Mouse (Mus musculus): Measurements from ENCODE around the gene Smco4.

Gene Smco4

DNA sequence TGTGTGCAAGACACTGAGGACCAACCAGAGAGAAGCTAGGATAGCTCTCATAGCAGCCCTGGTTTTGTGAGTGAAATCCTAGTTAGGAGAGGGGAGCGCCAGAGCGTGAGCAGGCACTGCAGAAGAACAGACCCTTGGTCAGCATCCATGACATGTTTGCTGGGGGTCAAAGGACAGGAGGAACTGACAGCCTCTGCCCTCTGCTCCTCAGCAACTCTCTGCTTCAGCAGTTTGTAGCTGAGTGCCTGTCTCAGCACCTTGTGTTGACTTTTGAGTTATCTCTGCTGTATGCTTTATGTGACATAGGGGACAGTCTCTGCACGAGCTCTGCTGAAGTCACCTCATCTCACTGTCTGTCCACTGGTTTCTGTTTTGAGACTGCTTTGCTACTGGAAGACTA, 13.6 kb downstream of the Smco4 start:
- intact Hi-C loops (cut with DNase I): no loop called here

GRCm38 (mm10) chr9:15507431-15507875, 14.2 kb downstream of the Smco4 start:
- intact Hi-C loops (cut with DNase I): no loop called here

DNA sequence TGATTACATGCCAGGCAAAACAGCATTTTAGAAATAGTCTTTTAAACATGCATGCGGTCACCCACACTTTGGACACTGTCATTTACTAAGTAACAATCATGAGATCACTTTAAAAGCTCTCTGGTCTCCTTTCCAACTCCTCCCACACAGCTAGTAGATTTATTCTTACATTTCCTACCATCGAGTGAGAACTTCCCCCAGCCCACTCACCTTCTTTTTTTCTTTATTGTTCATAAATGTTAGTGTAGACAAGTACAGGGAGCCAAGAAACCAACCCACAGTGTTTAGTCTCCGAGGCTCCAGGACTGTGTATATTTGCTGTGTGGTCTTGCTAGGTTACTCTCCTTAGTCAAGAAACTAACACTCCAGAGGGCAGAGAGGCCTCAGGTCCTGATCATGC, 16.1 kb downstream of the Smco4 start:
- intact Hi-C loops (cut with DNase I): no loop called here

DNA sequence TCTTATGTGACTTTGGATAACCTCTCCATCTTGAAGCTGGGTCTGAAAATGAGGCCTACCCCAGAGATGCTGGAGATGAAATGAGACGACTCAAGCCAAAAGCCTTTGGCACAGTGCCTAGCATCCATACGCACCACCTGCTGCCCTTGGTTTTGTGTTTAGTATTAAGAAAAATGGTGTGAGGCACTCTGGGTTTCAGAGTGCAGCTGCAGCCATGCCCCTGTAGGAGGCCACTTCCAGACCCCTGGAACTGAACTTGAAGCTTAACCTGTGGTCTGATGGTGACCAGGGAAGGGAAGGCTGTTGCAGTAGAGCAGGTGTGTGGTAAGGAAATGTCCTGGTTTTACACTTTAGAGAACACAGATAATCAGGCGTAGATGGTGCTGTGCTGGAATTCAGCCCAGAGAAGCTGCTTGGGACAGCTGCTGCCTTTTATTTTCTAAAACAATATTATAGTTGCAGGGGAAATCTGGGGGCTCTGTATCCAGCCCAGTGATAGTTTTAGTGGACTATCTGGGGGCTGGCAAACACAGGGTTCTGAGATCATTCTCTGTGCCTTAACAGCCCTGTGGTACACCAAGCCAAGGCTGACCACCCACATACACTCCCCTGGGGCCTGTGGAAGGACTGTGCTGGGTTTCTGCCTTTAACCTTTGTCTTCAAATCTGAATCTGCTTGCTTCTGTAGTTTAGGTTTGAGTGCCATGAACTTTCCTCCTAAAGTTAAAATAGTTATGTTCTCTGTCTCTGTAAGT, 17.5 kb downstream of the Smco4 start:
- intact Hi-C loops (cut with DNase I): no loop called here

- intact Hi-C loops (cut with DNase I): no loop called here
Measured at GRCm38 (mm10) chr9:15512918-15513317, 19.7 kb downstream of the Smco4 start.

DNA sequence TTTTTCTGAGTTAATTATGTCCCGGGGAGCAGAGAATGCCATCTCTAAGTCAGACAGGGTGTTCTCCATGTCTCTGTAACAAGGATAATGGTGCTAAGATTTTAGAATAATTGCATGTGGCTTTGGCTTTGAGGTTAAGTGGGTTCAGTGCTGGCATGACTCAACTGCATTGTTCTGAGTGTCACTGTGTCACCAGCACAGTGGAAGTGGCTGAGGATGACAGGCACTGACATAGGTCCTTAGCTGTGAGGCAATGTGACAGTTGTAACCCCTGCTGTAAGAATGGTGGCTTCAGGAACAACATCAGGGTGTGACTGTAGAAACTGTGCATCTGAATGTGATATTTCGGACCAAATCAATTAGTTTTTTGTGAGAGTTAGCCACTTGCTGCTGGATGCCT, 22.8 kb downstream of the Smco4 start:
- intact Hi-C loops (cut with DNase I): no loop called here

DNA sequence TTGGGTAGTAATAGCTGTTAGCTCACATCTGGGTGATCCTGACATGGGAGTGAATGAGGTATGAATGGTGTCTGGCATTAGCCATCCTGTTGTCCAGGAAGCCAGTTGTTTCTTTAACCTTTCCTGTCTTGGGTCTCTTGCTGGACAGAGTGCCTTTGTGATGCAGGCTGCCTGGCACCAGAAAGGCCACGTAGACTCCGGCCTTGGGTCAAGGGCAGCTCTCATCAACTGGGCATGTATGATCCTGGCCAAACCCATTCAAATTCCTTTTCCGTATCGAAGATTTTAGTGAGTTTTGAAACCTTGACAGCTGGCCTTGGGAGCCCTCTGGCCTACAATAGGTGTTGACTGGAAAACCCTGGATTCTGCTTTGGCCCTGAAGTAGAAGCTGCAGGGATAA, 24.7 kb downstream of the Smco4 start:
- intact Hi-C loops (cut with DNase I): no loop called here

DNA sequence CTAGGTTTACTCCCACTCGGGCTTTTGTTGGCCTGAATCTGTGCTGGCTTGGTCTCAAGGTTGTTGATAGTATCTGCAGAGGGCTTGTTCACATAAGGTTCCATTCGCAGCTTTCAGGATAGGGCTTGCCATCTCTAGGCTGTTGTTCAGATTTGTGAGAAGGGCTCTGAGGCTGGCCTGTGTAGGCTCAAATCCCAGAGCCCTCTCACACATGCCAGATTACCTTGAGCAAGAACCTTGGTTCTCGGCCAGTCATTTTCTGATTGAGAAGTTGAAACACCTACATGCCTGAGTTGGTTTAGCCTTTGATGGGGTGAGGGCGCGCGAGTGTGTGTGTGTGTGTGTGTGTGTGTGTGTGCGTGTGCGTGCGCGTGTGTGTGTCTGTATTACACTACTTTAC, 29.1 kb downstream of the Smco4 start:
- intact Hi-C loops (cut with DNase I): no loop called here

- intact Hi-C loops (cut with DNase I): no loop called here
Measured at GRCm38 (mm10) chr9:15522887-15523286, 29.7 kb downstream of the Smco4 start.

DNA sequence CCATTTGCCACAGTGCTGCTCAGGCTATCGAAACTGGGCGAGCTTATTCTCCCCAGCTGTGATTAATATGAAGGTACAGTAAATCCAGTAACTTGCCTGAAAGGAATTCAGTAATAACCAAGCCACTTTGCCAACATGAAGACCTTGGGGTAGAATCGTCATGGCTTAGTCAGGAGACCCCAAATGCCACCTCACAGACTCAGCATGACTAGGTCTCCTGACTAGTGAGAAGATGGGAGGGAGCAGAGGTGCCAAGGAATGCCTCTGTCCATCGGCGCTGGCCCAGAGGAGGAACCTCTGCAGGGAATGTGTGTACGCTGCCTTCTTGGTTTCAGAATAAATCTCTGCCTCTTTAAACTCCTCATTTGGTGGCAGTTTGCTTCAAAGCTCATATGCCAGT, 30.4 kb downstream of the Smco4 start:
- intact Hi-C loops (cut with DNase I): no loop called here

DNA sequence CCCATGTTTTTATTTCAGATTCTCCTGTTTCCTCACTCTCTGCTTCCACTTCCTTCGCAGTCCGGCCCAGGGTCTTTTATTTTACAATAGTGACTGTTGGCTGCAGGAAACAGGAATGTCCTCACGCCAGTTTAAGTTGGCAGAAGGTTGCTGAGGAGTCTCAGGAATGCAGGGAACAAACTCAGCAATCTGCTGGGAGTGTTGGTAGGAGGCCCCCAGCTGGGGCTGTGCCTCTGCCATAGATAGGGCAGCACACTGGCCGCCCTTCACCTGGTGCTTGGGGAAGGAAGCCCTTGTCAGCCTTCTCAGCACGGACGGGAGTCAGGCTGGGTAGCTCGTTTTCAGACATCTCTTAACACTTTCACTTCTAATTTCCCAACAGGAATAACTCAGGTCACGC, 32.0 kb downstream of the Smco4 start:
- intact Hi-C loops (cut with DNase I): no loop called here

- intact Hi-C loops (cut with DNase I): no loop called here
Measured at GRCm38 (mm10) chr9:15526539-15526938, 33.3 kb downstream of the Smco4 start.

- intact Hi-C loops (cut with DNase I): no loop called here
Measured at GRCm38 (mm10) chr9:15527846-15528245, 34.6 kb downstream of the Smco4 start.

- intact Hi-C loops (cut with DNase I): no loop called here
Measured at GRCm38 (mm10) chr9:15528368-15528767, 35.1 kb downstream of the Smco4 start.

GRCm38 (mm10) chr9:15529275-15529964, 36.2 kb downstream of the Smco4 start:
- intact Hi-C loops (cut with DNase I): no loop called here

GRCm38 (mm10) chr9:15529965-15530320, 36.7 kb downstream of the Smco4 start:
- intact Hi-C loops (cut with DNase I): no loop called here

DNA sequence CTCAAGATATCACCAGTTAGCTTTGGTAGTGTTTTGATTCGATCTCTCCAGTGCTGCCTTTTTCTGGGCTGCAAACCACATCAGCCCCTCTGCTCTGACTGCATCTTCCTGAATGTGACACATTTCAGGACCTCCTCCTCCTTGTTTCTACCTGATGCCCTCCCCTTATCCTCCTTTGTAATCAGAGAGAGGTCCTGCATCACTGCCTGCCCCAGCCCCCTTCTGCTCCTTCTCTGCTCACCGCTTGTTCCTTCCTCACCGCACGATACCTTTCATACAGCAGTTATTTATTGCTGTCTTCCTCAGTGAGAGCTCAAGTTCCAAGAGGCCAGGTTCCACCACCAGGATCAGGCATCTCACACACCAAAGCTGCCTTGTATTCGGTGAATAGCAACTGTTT, 38.0 kb downstream of the Smco4 start:
- intact Hi-C loops (cut with DNase I): no loop called here

DNA sequence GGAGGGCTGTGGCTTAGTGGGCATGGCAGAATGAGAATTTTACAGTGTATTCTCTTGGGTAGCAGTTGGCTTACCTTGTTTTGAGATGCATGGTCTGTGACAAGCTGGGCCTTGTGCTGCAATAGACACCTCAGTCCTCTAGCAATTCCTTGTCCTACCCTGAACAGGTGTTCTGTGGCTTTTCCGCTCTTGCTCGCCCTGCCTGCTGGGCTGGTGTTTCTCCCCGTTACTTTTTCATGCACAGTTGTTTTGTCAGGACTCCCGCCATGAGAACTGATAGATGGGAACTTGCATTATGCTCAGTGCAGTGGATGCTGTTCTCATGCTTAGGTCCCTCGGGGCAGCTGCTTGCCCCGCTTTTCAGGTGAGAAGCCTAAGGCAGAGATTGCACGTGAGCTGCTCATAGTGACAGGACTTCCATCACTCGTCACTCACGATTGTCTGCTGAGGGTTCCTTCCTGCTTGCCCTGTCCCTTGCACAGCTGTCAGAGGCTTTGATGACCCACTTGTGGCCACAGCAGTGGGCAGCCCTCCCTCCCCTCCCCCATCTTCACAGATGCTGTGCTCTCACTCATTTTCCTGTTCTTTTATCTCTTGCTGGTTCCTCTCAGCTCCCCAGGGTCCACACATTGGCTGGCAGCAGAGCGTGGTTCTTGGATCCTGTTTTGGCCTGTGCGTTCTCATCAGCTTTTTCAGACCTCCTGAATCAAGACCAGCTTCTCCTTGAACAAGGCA, 40.3 kb downstream of the Smco4 start:
- intact Hi-C loops (cut with DNase I): no loop called here

DNA sequence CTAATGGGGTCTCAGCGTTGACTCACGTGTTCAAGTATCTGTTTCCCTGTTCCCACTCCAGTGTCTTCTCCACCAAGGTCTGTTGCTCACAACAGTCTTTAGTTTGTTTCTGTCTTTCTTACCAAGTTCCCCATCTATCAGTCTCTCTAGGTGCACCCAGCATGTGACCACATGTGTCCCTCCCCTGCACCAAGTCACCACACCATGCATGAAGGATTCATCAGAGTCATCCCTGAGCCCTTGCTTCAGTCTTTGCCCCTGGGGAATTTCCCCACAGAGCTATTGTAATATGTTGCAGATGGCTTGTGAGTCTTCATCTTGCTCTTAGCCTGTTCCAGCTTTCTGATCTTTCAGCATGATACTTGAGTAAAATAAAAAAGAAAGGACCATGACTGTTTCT, 40.9 kb downstream of the Smco4 start:
- intact Hi-C loops (cut with DNase I): no loop called here

DNA sequence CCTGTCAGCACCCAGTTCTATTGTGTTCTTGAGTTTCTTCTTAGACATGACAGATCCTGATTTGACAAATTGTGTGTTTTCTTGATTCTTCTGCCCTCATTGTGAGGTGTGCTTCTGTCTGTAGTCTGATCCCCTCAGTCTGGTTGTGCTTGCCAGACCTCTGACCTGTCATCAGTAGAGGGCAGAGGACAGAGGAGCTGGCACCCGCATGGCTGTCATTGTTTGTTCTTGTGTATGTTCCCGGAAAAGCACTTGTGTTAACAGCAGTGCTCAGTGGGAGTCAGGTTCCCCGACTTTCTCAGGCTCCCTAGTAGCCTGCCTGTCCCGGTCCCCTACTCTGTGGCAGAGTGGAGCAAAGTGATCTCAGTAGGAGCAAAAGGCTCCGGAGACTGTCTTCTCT, 42.2 kb downstream of the Smco4 start:
- intact Hi-C loops (cut with DNase I): loop anchor here (5.0 kb wide), 1 partner anchor 38 kb away; no protein-coding TSS in a partner anchor

DNA sequence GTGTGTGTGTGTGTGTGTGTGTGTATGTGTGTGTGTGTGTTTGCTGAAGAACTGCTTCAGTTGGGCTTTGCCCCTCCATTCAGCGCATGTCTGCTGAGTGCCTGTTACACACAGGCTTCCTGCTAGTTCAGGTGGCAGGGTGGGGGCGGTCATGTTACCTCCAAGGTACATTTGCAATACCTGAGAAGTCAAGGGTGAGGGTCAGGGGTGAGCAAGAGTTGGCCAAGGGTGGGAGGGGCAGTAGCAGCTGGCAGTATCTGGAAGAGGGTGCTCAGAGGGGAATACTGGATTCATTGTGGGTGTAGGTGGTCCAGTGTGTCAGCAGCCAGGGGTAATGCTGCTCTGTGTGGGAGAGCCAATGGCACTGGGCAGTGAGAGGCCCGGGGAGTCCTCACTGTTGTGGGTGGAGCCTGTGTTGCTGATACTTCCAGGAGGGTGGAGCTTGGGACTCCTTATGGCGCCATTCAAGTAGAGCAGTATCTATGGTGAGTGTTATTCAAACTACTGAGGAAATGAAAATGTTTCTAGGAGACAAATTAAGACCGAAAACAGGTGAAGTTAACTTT, 43.7 kb downstream of the Smco4 start:
- intact Hi-C loops (cut with DNase I): loop anchor here (5.0 kb wide), 1 partner anchor 40 kb away; no protein-coding TSS in a partner anchor

Data from adrenal gland (tissue).